13 mouse cellular contexts compared by ENCODE assay signal in the genomic region with DNA sequence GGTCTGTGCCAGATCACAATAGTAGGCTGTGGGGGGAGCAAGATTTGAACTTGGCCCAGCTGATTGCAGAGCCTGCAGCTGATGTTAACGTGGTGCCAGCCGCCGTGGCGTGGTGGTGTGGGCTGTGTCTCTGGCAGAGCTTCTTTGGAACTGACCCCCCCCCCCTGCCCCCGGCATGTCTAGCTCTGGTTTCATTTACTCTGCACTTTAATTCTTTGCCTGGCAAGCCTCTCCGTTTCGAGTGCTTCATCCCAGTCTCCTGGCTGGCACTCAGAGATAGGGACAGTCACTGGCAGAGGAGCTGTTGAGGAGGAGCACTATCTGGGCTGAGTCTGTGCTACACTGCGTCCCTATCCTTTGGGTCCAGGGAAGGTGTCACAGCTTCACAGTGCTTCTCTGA.
"Had no signal": no experiment of that assay in that cellular context is flagged by ENCODE, and none has a peak within 500 bp of the region (broad histone marks: within the 10 kb centered on the region; RNA-seq: fewer than 3 reads in every experiment).

No protein-coding gene starts in this region.

- DNase-seq: kidney, postnatal 10 days; kidney, postnatal 4 days; lung, embryonic 14.5 days; lung, postnatal 10 days; lung, postnatal 4 days; midbrain, embryonic 14.5 days; spleen, adult 18-20 months; thymus, adult 18-20 months; thymus, postnatal 14 days had no signal

- H3K36me3 ChIP-seq: limb, embryonic 15.5 days; liver, embryonic 12.5 days; midbrain, embryonic 10.5 days had no signal

- H3K9ac ChIP-seq: limb, embryonic 15.5 days; liver, embryonic 12.5 days; lung, embryonic 14.5 days had no signal

- H3K4me2 ChIP-seq: liver, embryonic 12.5 days; lung, embryonic 14.5 days had no signal

- ATAC-seq: liver, embryonic 12.5 days had no signal

- H3K4me3 ChIP-seq: left cerebral cortex, adult 2 months; limb, embryonic 15.5 days; liver, embryonic 12.5 days; midbrain, embryonic 10.5 days had no signal

- H3K9me3 ChIP-seq: limb, embryonic 15.5 days; liver, embryonic 12.5 days; midbrain, embryonic 10.5 days had no signal

- H3K4me1 ChIP-seq: liver, embryonic 12.5 days had no signal

- H3K27me3 ChIP-seq: liver, embryonic 12.5 days had no signal

- H3K27ac ChIP-seq: left cerebral cortex, adult 2 months; limb, embryonic 15.5 days; liver, embryonic 12.5 days had no signal
